Mouse (Mus musculus): Measurements from ENCODE around the gene Nckipsd. TPM values are rescaled to one million over a fixed set of nuclear protein-coding genes. Genes with fewer than 3 reads are reported as not detected.

Nckipsd gene
- 24.2 and 25.7 TPM in 2 replicates for polyA plus RNA-seq (2016; fragmentation: Nextera tagmentation; extraction: Ambion mirVana)

DNA sequence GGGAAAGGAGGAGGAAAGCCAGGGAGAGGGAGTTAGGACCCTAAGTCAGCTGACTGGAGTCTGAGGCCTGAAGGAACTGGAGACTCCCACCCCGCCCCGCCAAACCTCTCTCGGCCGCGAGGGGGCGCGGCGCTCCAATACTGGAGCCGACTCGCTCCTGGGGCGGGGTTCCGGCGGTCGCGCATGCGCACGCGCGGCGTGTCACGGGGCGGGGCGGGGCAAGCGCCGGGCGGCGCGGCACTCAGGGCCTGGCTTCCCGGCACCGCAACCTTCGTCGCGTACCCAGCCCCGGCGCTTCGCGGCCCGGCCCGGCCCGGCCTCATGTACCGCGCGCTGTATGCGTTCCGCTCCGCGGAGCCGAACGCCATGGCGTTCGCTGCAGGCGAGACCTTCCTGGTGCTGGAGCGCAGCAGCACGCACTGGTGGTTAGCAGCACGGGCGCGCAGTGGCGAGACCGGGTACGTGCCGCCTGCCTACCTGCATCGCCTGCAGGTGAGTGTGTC, at the start of gene Nckipsd:
Nckipsd (plus strand) TSS at position 206 of the 503 bp plus-strand sequence.
- Histone ChIP-seq H3K4me3 (peak within 1 kb of the TSS; percentile 79), H3K9ac (peak within 1 kb of the TSS; percentile 88), H3K9me3 (no peaks in the 10 kb centered on the region), H3K4me1 (peaks cover 10% of the 10 kb centered on the region), H3K4me2 (replicated peaks) (peak within 1 kb of the TSS; percentile 85), H3K36me3 (peaks cover 61% of the 10 kb centered on the region), H3K27ac (0 out of 2 replicates have a peak within 1 kb of the TSS, but pooled peaks have one; percentile 30), H3K27me3 (no peaks in the 10 kb centered on the region)
- ATAC-seq (ENCODE audit: insufficient number of reproducible peaks, insufficient read depth, low FRiP score, low TSS enrichment): peak; percentile 65
- WGBS: under 1% methylated on average over 62 of the region's 62 CpGs

DNA sequence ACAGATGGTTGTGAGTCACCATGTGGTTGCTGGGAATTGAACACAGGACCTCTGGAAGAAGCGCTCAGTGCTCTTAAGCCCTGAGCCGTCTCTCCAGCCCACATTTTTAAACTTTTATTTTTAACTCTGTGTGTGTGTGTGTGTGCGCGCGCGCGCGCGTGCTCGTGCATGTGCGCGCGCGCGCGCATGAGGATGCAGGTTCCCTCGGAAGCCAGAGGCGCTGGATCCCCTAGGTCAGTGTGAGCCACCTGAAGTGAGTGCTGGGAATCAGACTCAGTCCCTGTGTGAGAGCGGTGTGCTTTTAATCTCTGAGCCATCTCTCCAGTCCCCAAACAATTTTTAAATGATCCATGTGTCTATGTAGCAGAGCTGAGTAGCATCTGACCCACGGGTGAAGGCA, 49.0 kb upstream of the Nckipsd start:
- H3K4me1 ChIP-seq: no peaks in the 10 kb centered on the region
- H3K27me3 ChIP-seq: no peaks in the 10 kb centered on the region
- H3K4me2 ChIP-seq (replicated peaks): no peak overlapping the region
- no peaks in the 10 kb centered on the region for H3K9me3 ChIP-seq
- no peaks in the 10 kb centered on the region for H3K36me3 ChIP-seq
- ATAC-seq (ENCODE audit: insufficient number of reproducible peaks, insufficient read depth, low FRiP score, low TSS enrichment): no peak
- no peak overlapping the region for H3K27ac ChIP-seq
- 94% methylated on average over 20 of the region's 20 CpGs for WGBS
- no peak overlapping the region for H3K9ac ChIP-seq
- H3K4me3 ChIP-seq: no peak overlapping the region

- 60% methylated on average over 2 of the region's 2 CpGs for WGBS
- ATAC-seq (ENCODE audit: insufficient number of reproducible peaks, insufficient read depth, low FRiP score, low TSS enrichment): no peak
- Histone ChIP-seq H3K9ac (no peak overlapping the region), H3K36me3 (no peaks in the 10 kb centered on the region), H3K4me1 (no peaks in the 10 kb centered on the region), H3K4me2 (replicated peaks) (no peak overlapping the region), H3K4me3 (no peak overlapping the region), H3K9me3 (no peaks in the 10 kb centered on the region), H3K27me3 (no peaks in the 10 kb centered on the region), H3K27ac (no peak overlapping the region)
Measured at GRCm38 (mm10) chr9:108759805-108760204, 48.4 kb upstream of the Nckipsd start.

- Histone ChIP-seq H3K27ac (no peak overlapping the region), H3K4me2 (replicated peaks) (no peak overlapping the region), H3K4me1 (no peaks in the 10 kb centered on the region), H3K4me3 (no peak overlapping the region), H3K9ac (no peak overlapping the region; the same call in 1 of the 2 replicates), H3K27me3 (no peaks in the 10 kb centered on the region), H3K36me3 (no peaks in the 10 kb centered on the region), H3K9me3 (no peaks in the 10 kb centered on the region)
- no peak for ATAC-seq (ENCODE audit: insufficient number of reproducible peaks, insufficient read depth, low FRiP score, low TSS enrichment)
Measured at GRCm38 (mm10) chr9:108761561-108761960, 46.6 kb upstream of the Nckipsd start.

GRCm38 (mm10) chr9:108764971-108765370, 43.2 kb upstream of the Nckipsd start:
- H3K4me2 ChIP-seq (replicated peaks): no peak overlapping the region
- no peak overlapping the region for H3K9ac ChIP-seq
- ATAC-seq (ENCODE audit: insufficient number of reproducible peaks, insufficient read depth, low FRiP score, low TSS enrichment): no peak
- H3K27me3 ChIP-seq: no peaks in the 10 kb centered on the region
- no peak overlapping the region for H3K4me3 ChIP-seq
- H3K9me3 ChIP-seq: no peaks in the 10 kb centered on the region
- no peaks in the 10 kb centered on the region for H3K4me1 ChIP-seq
- WGBS: 73% methylated on average over 10 of the region's 10 CpGs
- H3K36me3 ChIP-seq: no peaks in the 10 kb centered on the region
- H3K27ac ChIP-seq: no peak overlapping the region

DNA sequence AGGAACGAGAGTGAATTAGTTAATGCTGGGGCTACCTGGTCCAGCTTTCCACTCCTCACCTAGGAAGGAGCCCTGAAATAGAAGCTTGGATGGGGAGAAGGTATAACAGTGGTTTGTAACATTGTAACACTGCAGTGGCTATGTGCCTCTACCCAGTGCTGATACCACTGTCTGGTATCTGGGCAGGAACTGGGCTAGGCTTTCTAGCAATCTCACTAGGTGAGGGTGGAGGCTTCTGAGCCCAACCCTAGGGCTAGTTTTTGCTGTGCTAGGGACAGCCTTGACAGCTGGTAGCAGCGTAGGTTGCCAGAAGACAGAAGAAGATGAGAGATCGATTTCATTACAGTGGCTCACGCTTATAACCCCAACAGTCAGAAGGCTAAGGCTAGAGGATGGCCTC, 31.6 kb upstream of the Nckipsd start:
- no peak overlapping the region for H3K4me3 ChIP-seq
- no peaks in the 10 kb centered on the region for H3K4me1 ChIP-seq
- no peaks in the 10 kb centered on the region for H3K9me3 ChIP-seq
- no peak overlapping the region for H3K4me2 ChIP-seq (replicated peaks)
- ATAC-seq (ENCODE audit: insufficient number of reproducible peaks, insufficient read depth, low FRiP score, low TSS enrichment): no peak
- WGBS: 73% methylated on average over 4 of the region's 4 CpGs
- H3K9ac ChIP-seq: no peak overlapping the region
- H3K27ac ChIP-seq: no peak overlapping the region
- H3K27me3 ChIP-seq: no peaks in the 10 kb centered on the region
- H3K36me3 ChIP-seq: no peaks in the 10 kb centered on the region

GRCm38 (mm10) chr9:108777276-108777675, 30.9 kb upstream of the Nckipsd start:
- no peak for ATAC-seq (ENCODE audit: insufficient number of reproducible peaks, insufficient read depth, low FRiP score, low TSS enrichment)
- H3K27ac ChIP-seq: no peak overlapping the region
- no peak overlapping the region for H3K4me2 ChIP-seq (replicated peaks)
- no peak overlapping the region for H3K4me3 ChIP-seq
- no peaks in the 10 kb centered on the region for H3K27me3 ChIP-seq
- no peak overlapping the region for H3K9ac ChIP-seq
- peaks cover 5% of the 10 kb centered on the region; the same call in 1 of the 2 replicates for H3K4me1 ChIP-seq
- 83% methylated on average over 4 of the region's 4 CpGs for WGBS
- H3K9me3 ChIP-seq: no peaks in the 10 kb centered on the region
- no peaks in the 10 kb centered on the region for H3K36me3 ChIP-seq

- 70% methylated on average over 5 of the region's 5 CpGs for WGBS
- H3K4me2 ChIP-seq (replicated peaks): no peak overlapping the region
- H3K9ac ChIP-seq: no peak overlapping the region
- peaks cover 23% of the 10 kb centered on the region for H3K4me1 ChIP-seq
- no peaks in the 10 kb centered on the region for H3K27me3 ChIP-seq
- H3K4me3 ChIP-seq: no peak overlapping the region
- ATAC-seq (ENCODE audit: insufficient number of reproducible peaks, insufficient read depth, low FRiP score, low TSS enrichment): no peak
- H3K9me3 ChIP-seq: no peaks in the 10 kb centered on the region
- H3K36me3 ChIP-seq: no peaks in the 10 kb centered on the region
- H3K27ac ChIP-seq: no peak overlapping the region
Measured at GRCm38 (mm10) chr9:108780959-108781358, 27.2 kb upstream of the Nckipsd start.

DNA sequence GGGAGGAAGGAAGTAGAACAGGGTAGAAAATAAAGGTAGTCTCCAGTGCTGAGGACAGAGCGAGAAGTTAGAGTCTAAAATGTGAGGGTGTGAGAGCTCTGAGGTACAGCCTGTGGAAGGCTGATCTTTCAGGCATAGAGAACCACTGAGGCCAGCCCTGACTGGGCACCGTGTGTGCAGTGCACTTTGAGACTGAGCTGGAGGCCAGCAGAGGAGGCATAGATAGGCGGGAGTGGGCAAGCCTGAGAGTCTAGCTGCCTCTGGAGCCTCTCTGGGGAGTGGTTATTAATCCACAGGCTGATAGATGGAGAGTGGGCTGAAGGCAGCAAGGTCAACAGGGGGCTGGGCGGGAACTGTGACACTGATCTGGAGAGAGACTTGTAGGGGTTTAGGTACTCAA, 26.3 kb upstream of the Nckipsd start:
- no peak overlapping the region for H3K9ac ChIP-seq
- no peaks in the 10 kb centered on the region for H3K9me3 ChIP-seq
- no peaks in the 10 kb centered on the region for H3K36me3 ChIP-seq
- H3K4me3 ChIP-seq: no peak overlapping the region
- H3K27ac ChIP-seq: no peak overlapping the region
- WGBS: 64% methylated on average over 4 of the region's 4 CpGs
- no peaks in the 10 kb centered on the region for H3K27me3 ChIP-seq
- no peak for ATAC-seq (ENCODE audit: insufficient number of reproducible peaks, insufficient read depth, low FRiP score, low TSS enrichment)
- no peak overlapping the region for H3K4me2 ChIP-seq (replicated peaks)
- peaks cover 30% of the 10 kb centered on the region for H3K4me1 ChIP-seq

DNA sequence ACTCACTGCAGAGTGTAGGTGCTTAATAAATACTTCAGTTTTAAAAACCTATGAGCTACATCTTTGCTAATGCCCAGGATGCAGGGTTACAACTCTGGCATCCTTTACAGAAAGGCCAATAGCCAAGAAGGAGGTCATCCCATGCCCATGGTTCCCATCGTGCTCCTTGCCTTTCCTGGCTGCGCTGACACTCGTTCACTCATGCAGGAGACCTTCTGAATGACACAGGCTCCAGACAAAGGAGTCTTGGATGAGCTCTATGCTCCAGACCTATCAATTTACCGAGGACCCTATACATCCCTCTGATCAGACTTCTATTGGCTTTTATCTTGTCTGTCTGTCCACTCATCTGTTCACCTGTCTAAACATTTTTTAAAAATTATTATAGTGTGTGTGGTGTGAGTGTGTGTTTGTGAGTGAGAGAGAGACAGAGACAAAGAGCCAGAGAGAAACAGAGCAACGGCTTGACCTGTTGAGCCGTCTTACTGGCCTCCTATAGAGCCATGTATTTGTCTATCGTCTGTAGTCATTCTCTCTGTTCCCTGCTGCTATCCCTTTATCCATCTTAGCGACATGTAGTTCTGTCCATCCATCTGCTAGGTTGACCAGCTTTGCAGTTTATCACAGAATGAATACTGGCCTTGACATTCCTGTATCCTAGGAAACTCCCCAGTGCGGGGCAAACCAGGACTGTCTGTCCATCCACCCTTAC, 25.2 kb upstream of the Nckipsd start:
- 25% methylated on average over 9 of the region's 9 CpGs for WGBS
- ATAC-seq (ENCODE audit: insufficient number of reproducible peaks, insufficient read depth, low FRiP score, low TSS enrichment): no peak
- peak overlapping the region; percentile 88 for H3K27ac ChIP-seq
- H3K4me3 ChIP-seq: peak overlapping the region; percentile 91
- H3K4me1 ChIP-seq: peaks cover 40% of the 10 kb centered on the region
- no peaks in the 10 kb centered on the region for H3K27me3 ChIP-seq
- peak overlapping the region; percentile 55 for H3K4me2 ChIP-seq (replicated peaks)
- 0 out of 2 replicates have a peak, but pooled peaks cover 2% of the 10 kb centered on the region for H3K36me3 ChIP-seq
- peak overlapping the region; percentile 86 for H3K9ac ChIP-seq
- H3K9me3 ChIP-seq: no peaks in the 10 kb centered on the region

DNA sequence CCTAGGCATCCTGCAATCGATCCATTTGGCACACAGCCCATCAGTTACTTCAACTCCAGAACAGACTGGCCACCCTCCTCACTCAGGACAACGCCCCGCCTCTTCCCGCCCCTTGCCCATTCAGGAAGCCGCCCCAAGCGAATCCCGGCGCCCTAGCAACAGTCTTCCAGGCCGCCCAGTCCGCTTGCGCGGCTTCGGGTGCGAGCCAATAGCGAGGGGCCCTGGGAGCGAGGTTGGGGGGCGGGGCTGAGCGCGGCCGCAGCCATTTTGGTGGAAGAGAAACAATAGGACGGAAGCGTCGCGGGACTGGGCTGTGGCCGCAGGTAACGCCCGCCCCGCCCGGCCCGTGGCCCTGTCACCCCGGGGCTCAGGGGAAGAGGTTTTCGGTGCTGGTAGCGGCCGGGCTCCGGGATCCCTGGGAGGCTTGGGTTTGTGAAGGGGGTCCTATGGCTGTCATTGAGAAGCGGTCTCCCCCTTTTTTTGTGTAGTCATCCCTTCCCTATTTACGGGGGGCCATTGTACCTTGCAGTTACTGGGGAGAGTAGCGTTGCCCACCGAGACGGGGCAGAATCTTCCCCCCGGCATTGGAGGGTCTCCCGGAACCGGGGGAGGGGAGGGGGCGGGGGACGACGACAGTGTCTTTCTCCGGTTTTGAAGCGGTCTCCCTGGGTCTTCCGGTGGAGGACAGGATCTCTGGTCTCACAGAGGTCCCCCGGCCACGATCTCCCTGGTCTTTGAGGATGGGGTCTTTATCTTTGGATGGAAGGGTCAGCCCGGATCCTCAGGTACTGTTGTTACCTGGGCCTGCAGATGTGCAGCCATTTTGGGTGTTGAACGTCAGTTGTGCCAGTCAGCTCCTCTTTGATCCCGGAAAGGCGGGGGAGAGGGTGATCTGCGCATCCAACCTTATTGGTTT, 24.4 kb upstream of the Nckipsd start, which contains the start of gene Ip6k2:
Ip6k2 (plus strand) TSS at position 249 of the 916 bp plus-strand sequence.
- under 1% methylated on average over 56 of the region's 56 CpGs for WGBS
- ATAC-seq (ENCODE audit: insufficient number of reproducible peaks, insufficient read depth, low FRiP score, low TSS enrichment): peak; percentile 98
- H3K36me3 ChIP-seq: 0 out of 2 replicates have a peak, but pooled peaks cover 5% of the 10 kb centered on the region
- H3K27ac ChIP-seq: peak within 1 kb of the TSS; percentile 88
- H3K27me3 ChIP-seq: no peaks in the 10 kb centered on the region
- H3K4me2 ChIP-seq (replicated peaks): peak within 1 kb of the TSS; percentile 82
- no peaks in the 10 kb centered on the region for H3K9me3 ChIP-seq
- peaks cover 48% of the 10 kb centered on the region for H3K4me1 ChIP-seq
- H3K9ac ChIP-seq: peak within 1 kb of the TSS; percentile 86
- peak within 1 kb of the TSS; percentile 91 for H3K4me3 ChIP-seq
